Mouse (Mus musculus): ENCODE results near the gene Sun5.
"Not testable (repeated sequence)": the region's sequence is repeated elsewhere in the genome, so short reads cannot be mapped to it uniquely, and the experiment has no call there.

The Sun5 gene

DNA sequence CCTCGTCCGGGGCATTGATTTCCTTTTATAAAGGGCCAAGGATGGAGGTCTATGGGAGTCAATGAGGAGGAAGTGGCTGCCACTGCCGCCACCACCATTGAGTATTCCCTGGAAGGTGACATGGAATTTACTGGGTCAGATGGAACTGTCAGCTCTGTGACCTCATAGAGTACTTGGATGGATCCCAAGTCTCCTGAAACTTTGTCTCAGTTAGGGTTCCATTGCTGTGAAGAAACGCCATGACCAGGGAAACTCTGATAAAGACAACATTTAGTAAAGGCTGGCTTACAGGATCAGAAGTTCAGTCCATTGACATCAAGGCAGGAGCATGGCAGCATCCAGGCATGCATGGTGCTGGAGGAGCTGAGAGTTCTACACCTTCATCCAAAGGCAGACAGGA lies at the start of gene Sun5:
TSS of gene Sun5 (minus strand) at position 101 of the 400 bp plus-strand sequence.
- no peak for DNase-seq

DNA sequence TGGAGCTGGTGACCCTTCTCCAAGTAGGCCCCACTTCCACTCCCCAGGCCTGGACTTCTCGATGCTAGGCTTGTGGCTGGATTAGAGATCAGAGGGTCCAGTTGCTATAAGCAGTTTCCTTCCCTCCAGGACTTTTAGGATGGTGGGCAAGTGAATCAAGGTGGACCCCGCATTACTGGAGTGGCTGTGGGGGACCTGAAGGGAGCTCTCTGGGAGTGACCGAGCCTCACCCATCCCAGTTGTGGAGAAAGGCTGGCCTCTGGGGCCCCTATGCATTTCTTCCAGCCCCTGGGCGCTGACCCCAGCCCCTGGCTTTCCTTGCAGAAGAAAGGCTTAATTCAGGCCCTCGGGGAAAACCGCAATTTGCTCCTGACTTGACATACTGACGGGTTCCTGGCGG lies 47.0 kb upstream of the Sun5 start, which contains the start of gene Bpifb3:
TSS of gene Bpifb3 (plus strand) at position 301 of the 400 bp plus-strand sequence.
- DNase-seq: no peak

DNA sequence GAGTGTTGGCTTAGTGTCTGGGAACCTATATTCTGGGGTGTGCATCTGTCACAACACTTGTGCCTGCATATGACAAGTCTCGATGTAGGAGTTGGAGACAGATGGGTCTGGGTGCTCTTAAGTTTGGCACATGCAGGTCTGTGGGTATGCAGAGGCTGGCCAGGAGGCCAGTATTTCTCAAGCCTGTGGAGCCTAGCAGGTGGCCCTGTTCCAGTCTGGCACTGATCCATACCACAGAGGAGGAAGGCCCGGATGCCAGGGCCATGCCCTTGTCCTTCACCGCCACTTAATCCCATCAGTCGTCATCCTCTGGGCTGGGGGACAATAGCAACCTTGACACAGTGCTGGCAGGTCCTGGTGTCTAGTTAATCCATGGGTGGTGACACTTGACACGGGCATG lies 43.3 kb upstream of the Sun5 start:
- DNase-seq: peak in 1 of 2 experiments; percentile 10

DNA sequence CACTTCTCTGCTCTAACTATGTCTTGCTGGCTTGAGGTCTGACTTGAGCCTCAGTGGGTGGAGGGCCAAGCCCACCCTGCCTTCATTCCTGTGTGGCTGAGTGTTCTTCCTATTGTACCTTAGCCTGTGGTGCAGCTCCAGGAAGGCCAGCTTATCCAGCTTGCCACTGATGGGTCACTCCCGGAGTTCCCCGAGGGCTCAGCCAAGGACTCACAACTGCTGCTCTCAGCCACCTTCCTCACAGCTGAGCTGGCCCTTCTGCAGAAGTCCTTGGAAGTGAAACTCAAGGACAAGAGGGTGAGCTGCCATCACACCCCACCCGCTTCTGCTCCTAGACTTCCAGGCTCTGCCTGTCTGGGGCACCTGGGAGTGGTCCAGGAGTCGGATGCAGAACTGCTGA lies 35.7 kb upstream of the Sun5 start:
- DNase-seq: no peak

DNA sequence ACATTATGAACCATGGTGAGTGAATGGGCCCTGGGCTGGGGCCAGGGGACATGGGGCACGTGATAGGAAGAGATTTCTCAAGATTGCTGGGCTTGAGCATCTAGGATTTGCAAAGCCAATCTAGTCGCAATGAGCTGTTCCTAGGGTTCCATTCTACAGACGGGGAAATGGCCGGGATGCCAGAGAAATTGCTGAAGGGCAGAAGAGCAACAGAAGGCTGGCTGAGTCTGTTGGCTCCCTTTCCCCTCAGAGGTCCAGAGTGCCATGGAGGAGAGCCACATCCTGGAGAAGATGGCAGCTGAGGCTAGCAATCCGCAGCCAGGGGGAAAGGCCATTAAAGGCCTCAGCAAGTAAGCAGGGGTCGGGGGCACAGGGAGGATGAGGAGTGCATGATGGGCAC lies 31.8 kb upstream of the Sun5 start:
- no peak for DNase-seq

DNA sequence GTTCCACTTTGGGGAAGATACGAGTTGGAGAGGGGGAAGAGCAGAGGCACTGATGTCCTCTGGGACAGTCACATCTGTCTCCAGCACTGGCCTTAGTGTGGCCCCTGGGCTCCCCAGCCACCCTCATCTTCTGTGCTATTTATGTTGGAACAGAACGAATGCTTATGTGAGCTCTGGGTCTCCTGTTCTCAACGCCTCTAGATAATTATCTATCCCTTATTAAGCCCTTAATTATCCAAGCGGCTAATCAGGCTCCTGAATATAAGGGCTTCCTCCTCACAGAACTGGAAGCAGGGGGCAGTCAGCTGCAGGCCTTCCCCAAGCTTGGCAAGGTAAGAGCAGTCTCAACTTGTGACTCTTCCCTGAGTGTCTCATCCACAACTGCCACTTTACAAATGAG lies 29.2 kb upstream of the Sun5 start, which contains the start of gene Bpifb6:
TSS of gene Bpifb6 (plus strand) at position 301 of the 400 bp plus-strand sequence.
- no peak for DNase-seq

DNA sequence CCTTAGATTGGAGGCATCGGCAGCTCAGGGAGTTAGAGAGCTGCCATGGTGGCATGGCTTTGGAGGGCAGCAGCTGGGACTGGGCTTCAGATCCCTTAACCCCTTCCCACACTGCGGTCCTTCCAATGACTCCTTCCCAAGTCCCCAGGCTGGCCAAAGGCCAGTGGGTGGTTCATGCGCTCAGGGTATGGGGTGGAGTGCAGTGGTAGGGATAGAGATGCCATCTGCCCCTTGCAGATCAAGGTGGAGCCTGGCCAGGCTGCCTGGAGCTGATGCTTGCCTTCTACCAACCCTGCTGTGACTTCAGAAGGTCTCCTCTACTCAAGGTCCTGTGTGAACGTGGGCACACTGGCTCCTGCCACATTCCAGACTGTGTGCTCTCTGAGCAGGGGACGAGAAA lies 28.2 kb upstream of the Sun5 start:
- no peak for DNase-seq

DNA sequence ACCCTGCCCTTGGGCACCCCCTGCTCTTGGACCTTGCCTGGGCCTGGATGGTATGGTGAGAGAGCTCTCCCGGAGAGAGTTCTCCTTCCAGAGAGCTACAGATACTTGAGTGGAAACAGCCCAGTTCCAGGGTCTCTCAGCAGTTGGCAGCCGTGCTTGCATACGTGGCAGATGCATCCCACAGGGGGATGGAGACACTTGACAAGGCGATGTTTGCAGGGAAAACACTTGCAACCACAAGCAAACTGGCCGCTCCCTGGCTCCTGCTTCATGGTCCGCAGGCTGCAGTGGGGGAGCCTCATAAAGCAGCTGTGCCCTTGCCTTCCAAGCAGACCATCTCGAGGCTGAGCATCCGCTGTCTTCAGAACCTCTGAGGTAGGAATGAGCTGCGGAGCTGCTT lies 3.9 kb upstream of the Sun5 start, which contains the start of gene Bpifb2:
TSS of gene Bpifb2 (plus strand) at position 301 of the 400 bp plus-strand sequence.
- no peak for DNase-seq

DNA sequence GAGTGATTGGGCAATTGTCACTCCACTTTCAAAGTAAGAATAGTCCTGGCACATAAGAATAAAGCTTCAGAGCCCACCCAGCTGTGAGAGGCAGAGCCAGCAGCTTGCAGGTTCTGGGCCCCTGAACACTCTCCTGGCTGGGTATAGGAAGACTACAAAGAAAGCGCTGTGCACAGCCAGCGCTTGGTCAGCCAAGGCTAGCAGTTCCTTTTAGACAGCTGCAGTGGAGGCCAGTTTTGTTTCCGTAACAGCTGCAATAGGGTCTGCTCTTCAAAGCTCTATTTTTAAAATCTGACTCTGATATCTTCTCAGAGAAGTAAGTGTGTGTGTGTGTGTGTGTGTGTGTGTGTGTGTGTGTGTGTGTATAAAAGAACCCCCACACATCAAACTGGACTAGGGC lies 8.9 kb downstream of the Sun5 start:
- DNase-seq: no peak

DNA sequence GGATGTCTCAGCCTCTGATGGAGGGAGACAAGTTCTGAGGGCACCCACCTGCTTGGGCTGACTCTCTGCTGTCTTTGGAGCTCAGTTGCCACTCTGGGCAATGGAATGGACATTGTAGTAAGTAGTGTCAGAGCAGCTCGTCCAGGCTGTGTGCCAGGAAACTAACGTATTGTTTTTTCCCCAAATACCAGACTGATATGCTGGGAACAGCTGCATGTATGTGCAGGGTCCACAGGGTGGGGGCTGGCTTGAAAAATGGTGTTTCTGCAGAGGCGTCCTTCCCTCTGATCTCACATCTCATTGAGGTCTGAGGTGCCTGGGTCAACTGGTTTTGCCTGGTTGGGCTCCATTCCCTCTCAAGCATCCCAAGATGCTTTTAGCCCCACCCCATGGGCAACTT lies 10.2 kb downstream of the Sun5 start:
- no peak for DNase-seq

DNA sequence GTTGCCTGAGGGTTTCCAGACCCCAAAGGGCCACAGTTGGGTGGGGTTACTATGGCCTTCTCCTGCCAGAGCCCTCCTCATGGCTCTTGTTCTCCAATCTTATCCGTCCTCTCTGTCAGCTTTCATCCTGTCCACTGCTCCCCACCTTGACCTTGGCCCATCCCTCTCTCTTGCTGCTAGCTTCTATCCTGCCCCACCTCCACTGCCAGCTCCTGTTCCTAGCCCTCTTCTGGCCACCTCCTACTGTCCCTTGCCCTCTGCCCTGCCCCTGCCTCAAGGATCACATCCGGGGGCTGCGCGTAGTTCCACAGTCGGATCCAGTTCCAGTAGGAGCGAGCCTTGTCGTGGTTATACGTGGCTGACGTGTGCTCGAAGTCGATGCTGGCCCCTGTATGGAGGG lies 10.6 kb downstream of the Sun5 start:
- no peak for DNase-seq

DNA sequence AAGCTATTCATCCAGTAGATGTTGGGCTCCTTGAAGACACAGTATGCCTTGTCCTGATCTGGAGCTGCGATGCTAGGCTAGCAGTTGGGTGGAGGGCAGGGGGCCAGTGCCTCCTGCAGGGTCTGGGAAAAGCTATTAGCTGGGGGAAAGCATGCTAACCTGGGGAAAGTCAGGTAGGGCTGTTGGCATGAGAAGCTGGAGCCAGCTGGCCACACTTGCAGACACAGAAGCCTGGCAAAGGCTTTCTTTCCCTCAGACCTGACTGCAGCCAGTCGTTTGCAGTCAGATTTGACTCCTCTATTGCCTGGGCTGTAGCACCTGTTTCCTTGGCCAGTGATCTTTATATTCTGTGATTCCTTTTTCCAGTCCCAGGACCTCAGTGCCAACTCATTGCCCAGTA lies 11.3 kb downstream of the Sun5 start:
- DNase-seq: no peak

DNA sequence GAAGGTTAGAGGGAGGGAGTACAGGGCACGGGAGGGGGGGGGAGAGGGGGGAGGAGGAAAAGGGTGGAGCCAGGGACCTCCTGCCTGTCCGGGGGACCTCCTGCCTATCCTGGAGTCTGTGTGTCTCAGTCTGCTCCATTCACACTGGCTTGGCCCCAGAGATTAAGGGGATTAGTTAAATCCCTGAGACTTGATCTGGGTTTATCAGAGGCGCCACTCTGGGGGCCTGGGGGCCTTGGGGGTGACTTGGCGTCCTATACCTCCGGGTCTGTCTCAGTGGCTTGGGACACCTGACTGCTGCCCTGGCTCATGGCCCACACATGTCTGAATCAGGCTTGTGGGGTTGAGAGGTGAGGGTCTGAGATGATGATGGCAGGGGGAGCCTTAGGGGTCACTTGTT lies 17.3 kb downstream of the Sun5 start:
- DNase-seq: no peak

DNA sequence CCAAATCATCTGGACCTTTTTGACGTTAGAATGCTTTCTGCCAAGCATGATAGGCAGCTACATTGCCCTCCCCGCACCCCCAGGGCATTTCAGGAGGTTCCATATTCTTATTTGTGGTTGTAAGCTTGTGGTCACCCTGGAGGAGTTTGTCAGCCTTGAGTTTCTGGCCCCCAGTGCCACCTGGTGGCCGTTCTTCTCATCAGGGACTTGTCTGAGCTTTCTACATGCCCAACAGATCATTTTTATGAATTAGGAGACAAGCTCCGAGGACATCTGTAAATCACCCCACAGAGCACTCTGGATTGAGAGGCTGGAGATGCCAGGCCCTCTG lies 19.9 kb downstream of the Sun5 start:
- peak; percentile 46 to 83 for DNase-seq

DNA sequence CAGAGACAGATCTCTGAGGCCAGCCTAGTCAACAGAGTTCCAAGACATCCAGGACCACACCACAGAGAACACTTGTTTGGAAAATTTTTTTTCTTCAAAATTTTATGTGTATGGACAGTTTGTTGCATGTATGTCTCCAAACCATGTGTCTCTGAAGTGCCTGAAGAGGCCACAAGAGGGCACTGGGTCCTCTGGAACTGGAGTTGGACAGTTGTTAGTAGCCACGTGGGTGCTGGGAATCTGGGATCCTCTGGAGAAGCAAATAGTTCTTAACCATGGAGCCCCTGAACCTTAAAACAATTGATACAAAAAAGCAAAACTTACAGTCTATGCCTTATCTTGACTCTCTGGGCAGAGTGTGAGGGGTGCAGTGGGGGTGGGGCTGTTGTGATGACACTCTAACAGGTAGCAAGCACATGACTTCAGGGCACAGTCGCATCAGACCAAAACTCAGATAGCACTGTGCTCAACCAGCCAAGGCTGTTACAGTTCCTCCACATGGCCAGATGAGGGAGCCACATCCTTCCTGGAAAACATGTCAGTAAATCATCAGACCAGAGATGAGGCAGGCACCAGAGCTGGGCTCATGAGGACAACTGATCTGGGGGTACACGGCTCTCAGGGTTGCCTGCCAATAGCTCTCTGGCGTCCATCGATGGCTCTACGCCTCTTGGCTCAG lies 20.4 kb downstream of the Sun5 start:
- peak in 1 of 2 experiments; percentile 9 for DNase-seq

DNA sequence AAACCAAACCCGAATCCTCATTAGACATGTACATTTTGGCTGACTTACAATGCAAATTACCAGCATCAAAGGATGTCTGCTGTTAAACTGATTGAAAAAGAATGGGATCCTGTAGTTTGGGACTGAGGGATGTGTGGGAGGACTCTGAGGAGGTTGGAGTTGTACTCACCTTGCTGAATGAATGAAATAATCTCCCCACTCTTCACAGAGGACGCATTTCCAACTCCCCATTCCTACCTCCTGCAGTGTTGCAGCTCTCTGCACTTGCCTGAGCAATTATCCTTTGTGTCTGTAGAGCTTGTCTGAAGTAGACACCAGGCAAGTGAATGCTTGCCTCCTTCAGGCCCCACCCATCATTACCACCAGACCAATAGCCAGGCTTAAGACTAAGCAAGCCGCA lies 22.5 kb downstream of the Sun5 start:
- no peak for DNase-seq

DNA sequence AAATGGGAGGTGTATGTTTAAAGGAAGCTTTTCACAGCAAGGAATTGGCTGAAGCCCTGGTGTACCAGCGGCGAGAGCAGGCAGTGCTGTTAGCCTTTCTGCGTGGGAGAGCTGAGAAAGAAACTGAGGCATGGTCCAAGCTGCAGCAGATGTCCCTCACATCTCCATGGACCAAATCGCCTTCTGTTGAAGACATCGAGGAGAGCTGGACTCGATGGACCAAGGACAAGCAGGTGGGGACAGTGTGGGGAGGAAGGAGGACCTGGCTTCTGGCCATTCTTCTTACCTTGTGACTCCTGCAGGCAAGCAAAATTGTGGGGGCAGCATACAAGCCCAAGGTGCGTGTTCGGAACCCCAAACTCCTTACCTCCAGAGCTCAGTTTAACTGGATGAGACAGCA lies 28.0 kb downstream of the Sun5 start:
- DNase-seq: no peak

DNA sequence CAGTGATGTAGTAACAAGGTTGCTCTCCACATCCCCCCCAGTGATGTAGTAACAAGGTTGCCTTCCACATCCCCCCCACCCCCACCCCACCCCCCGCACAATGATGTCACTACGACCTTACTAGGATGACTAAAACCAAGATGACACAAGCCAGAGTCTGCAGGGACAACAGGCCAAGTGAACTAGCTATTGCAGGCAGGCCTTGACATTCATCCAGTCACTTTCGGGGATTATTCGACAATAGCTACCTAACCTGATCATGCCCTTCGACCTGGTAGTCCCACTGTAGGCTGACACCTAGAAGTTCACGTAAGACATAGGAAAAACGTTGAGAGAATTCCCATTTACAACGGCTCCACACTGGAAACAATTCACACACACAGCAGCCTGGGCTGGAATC lies 37.6 kb downstream of the Sun5 start:
- no peak for DNase-seq

DNA sequence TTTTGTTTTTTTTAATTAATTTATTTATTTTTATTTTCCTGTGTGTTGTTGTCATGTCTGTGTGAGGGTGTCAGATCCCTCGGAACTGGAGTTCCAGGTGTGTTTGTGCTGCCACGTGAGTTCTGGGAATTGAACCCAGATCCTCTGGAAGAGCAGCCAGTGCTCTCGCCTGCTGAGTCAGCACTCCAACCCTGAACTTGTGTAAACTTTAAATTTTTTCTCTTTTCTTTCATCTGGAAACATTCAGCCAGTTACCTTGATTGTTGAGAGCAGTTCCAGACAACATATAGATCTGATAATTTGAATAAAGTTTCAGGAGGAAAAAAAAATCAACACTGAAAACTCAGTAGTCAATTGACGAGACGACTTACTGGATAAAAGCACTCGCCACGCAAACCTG lies 42.2 kb downstream of the Sun5 start:
- no peak for DNase-seq

DNA sequence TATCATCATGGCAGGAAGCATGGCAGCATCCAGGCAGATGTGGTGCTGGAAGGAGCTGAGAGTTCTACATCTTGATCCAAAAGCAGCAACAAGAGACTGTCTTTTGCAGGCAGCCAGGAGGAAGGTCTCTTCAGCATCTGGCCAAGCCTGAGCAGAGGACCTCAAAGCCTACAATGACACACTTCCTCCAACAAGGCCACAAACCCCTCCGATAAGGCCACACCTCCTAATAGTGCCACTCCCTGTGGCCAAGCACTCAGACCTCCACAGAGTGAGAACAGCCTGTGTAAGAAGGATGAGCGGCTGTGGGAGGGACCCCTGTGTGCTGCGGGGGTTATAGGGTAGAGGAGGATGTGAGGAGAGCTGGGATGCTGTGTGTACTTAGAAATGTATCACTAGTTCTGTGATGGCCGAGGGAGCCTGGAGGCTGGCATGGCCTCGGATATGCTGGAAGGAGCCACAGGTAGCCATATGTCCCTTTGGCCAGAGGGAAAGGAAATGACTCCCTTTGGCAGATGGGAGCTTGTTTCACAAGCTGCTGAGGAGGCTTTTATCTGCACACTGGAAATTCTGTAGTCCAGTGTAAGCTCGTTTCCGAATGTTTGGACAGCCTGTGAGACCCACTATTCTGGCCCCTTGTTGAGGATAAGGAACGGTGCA lies 43.6 kb downstream of the Sun5 start:
- DNase-seq: no peak

DNA sequence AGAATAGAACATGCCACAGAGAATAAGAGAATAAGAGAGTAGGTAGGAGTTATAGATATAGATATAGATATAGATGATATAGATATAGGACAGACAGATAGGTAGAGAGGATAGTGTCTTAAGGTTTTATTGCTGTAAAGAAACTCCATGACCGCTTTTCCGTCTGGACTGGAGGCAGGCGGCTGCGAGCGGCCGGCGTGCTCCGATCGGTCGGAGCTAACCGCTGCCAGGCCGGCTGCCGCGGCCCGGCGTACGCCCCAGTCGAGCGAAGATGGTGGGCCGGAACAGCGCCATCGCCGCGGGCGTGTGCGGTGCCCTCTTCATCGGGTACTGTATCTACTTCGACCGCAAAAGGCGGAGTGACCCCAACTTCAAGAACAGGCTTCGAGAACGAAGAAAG lies 45.0 kb downstream of the Sun5 start:
- not testable (repeated sequence) for DNase-seq

DNA sequence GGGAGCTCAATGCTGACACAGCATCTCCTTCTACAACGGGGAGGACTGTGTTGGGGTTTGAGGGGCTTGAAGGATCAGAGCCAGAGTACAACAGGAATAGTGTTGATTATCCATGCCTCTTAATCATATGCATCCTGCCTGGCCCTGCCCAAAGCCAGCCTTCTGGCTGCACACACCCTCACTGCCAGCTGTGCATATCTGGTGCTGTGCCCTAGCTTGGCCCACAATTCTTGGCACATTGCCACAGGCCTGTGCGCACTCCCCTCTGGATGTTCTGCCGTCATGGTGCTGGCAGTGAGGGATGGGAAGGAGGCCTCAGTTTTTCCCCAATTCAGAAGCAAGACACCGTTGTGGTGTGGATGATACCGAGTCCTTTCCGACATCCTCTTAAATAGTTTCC lies 46.3 kb downstream of the Sun5 start:
- DNase-seq: peak; percentile 2 to 7

DNA sequence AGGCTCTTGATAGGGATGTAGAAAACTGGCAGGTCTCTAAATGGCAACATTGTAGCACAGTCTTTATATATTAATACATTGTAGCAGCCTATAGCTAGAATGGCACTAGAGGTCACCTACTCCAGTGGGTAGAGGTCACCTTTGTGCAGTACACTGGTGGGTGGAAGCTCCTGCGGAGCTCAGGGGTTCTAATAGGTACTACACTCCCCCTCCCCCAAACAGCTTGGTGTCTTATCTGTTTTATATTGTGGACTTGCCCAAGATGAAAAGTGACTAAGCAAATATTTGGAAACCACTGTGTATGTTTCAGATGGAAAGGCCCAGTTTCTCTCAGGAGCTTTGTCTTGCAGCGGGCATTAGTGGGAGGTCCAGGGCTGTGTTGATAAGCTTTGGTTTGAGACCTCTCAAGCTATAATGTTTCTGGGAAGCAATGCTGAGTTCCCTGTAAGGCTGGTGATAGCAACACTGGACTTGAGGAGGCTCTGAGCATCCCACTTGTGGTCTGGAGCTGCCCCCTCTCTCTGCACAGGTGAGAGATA lies 48.8 kb downstream of the Sun5 start:
- DNase-seq: no peak

DNA sequence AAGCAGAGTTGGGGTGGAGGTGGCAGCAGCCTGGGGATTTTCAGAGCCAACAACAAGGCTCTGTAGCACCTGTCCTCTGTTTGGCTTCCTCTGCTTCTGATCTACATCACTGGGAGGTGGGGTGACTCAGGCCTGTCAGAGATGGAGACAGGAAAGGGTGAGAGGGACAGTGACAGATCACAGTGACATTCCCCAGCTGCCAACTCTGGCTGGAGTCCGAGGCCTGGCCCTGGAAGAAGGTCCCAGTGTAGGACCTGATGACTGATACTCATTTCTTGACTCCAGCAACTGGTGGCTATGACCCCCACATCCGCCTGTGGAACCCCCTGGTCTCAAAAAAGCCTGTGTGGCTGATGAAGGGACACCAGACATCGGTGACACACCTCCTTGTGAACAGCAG lies 61.0 kb downstream of the Sun5 start:
- DNase-seq: no peak

DNA sequence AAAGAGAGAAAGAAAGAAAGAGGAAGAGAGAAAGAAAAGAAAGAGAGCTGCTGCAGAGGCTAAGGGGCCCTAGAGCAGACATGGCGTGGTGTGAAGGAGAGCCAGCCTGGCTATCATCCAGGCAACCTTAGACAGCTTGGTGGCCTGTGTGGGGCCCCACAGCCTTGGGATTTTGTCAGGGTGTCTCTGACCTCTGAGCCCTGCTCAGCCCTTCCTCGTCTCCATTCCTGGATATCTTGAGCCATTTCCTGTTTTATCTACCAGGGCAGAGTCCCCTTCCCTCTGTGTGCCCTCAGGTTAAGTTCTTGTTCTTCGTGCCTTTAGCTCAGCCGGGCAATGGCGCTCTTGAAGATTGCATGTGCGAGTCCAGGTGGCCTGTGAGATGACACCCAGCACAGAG lies 62.0 kb downstream of the Sun5 start:
- no peak for DNase-seq
